Mouse (Mus musculus) neural tube, embryonic 11.5 days (tissue): ENCODE measurements around the gene AC131692.1. TPM values are rescaled to one million over a fixed set of nuclear protein-coding genes. Genes with fewer than 3 reads are reported as not detected.

Source experiments
- ATAC-seq: fragments of 200-750 bp; cut with Nextera tagmentation; 2 replicates; pipeline ENCODE4 v1.8.0; 2017; ENCODE audit warnings: moderate number of reproducible peaks, mild to moderate bottlenecking, moderate TSS enrichment, moderate library complexity; ENCODE audit not compliant: insufficient read depth, low FRiP score, low TSS enrichment
- DNase-seq: peaks from one replicate; pipeline ENCODE4 v3.0.0-alpha.2; 2015; ENCODE audit warnings: low spot score
- H3K27ac ChIP-seq: fragments of 300-500 bp; sonication (generic); 2 replicates; pipeline ENCODE4 v1.5.1; 2014; ENCODE audit warnings: low read depth, mild to moderate bottlenecking, low read length
- H3K27me3 ChIP-seq: fragments of 300-500 bp; sonication (generic); 2 replicates; pipeline ENCODE4 v1.6.1; 2014; ENCODE audit warnings: mild to moderate bottlenecking, low read length, mixed read lengths; ENCODE audit not compliant: control insufficient read depth, insufficient read depth
- H3K36me3 ChIP-seq: fragments of 300-500 bp; sonication (generic); 2 replicates; pipeline ENCODE4 v1.6.1; 2014; ENCODE audit warnings: mild to moderate bottlenecking, low read length, moderate library complexity, mixed read lengths; ENCODE audit not compliant: control insufficient read depth, insufficient read depth
- H3K4me1 ChIP-seq: fragments of 300-500 bp; sonication (generic); 2 replicates; pipeline ENCODE4 v1.6.1; 2014; ENCODE audit warnings: low read length, mixed read lengths; ENCODE audit not compliant: control insufficient read depth, insufficient read depth
- H3K4me2 ChIP-seq: fragments of 300-500 bp; sonication (generic); 2 replicates; pipeline ENCODE4 v1.6.1; 2014; ENCODE audit warnings: low read depth, mild to moderate bottlenecking, moderate library complexity
- H3K4me3 ChIP-seq: fragments of 300-500 bp; sonication (generic); 2 replicates; pipeline ENCODE4 v1.5.1; 2014; ENCODE audit warnings: low read depth, low read length
- H3K9ac ChIP-seq: fragments of 300-500 bp; sonication (generic); 2 replicates; pipeline ENCODE4 v1.6.1; 2014; ENCODE audit warnings: mild to moderate bottlenecking, low read length
- H3K9me3 ChIP-seq: fragments of 300-500 bp; sonication (generic); 2 replicates; pipeline ENCODE4 v1.6.1; 2016; ENCODE audit warnings: low read length; ENCODE audit not compliant: control insufficient read depth
- WGBS: fragments of 180-500 bp; shearing (Covaris S2); extraction: QIAGEN DNeasy Blood & Tissue Kit; methylation state at CpG from one replicate; pipeline ENCODE4 v1.1.7; 2014; 5-methylcytosine and 5-hydroxymethylcytosine counted together
- polyA plus RNA-seq: library from polyadenylated mRNA; unstranded; fragments of >200 nt; fragmentation: Nextera tagmentation; extraction: Ambion mirVana; gene quantifications from 2 replicates; pipeline ENCODE4 v1.2.1, GENCODE M21; 2014

Gene AC131692.1
- polyA plus RNA-seq, 1 experiment from 2014 or later, result not detected

- peak; percentile 77 for ATAC-seq
- H3K36me3 ChIP-seq, result peaks cover 4% of the 10 kb centered on the region
- peak within 1 kb of the TSS; percentile 58; the same call in 1 of the 2 replicates for H3K27ac ChIP-seq
- peak within 1 kb of the TSS; percentile 83 for H3K9ac ChIP-seq
- H3K27me3 ChIP-seq, result no peaks in the 10 kb centered on the region
- no peaks in the 10 kb centered on the region for H3K9me3 ChIP-seq
- peak; percentile 89 for DNase-seq
- H3K4me3 ChIP-seq, result peak within 1 kb of the TSS; percentile 75
- H3K4me2 ChIP-seq, result peak within 1 kb of the TSS; percentile 87
- under 1% methylated on average over 33 of the region's 33 CpGs for WGBS
- peaks cover 7% of the 10 kb centered on the region for H3K4me1 ChIP-seq
Measured at GRCm38 (mm10) chr19:6076564-6077393, 17.4 kb upstream of the AC131692.1 start, which contains the start of gene Vps51. Gene Vps51, minus strand, starts transcription at chr19:6077231.

- H3K4me2 ChIP-seq, result no peak within 1 kb of the TSS
- no peak within 1 kb of the TSS for H3K9ac ChIP-seq
- no peaks in the 10 kb centered on the region for H3K27me3 ChIP-seq
- H3K4me3 ChIP-seq, result no peak within 1 kb of the TSS
- WGBS, result 92% methylated on average over 12 of the region's 12 CpGs
- DNase-seq (no peak), ATAC-seq (no peak)
- H3K9me3 ChIP-seq, result no peaks in the 10 kb centered on the region
- no peak within 1 kb of the TSS for H3K27ac ChIP-seq
- peaks cover 13% of the 10 kb centered on the region for H3K4me1 ChIP-seq
- H3K36me3 ChIP-seq, result peaks cover 3% of the 10 kb centered on the region
Measured at GRCm38 (mm10) chr19:6079983-6080480, 14.2 kb upstream of the AC131692.1 start, which contains the start of gene Tmem262. Gene Tmem262, plus strand, starts transcription at chr19:6080033.

- no peak within 1 kb of the TSS for H3K27ac ChIP-seq
- 94% methylated on average over 9 of the region's 9 CpGs for WGBS
- no peak for ATAC-seq
- H3K9ac ChIP-seq, result no peak within 1 kb of the TSS
- H3K4me2 ChIP-seq, result no peak within 1 kb of the TSS
- no peaks in the 10 kb centered on the region for H3K27me3 ChIP-seq
- no peaks in the 10 kb centered on the region for H3K9me3 ChIP-seq
- H3K36me3 ChIP-seq, result peaks cover 3% of the 10 kb centered on the region
- H3K4me3 ChIP-seq, result no peak within 1 kb of the TSS
- H3K4me1 ChIP-seq, result peaks cover 6% of the 10 kb centered on the region
- DNase-seq, result no peak
Measured at GRCm38 (mm10) chr19:6082156-6082555, 12.1 kb upstream of the AC131692.1 start, which contains the start of gene Gm28374. Gene Gm28374, minus strand, starts transcription at chr19:6082256.

- H3K27me3 ChIP-seq, result no peaks in the 10 kb centered on the region
- ATAC-seq (peak; percentile 86), DNase-seq (peak; percentile 99)
- peak within 1 kb of the TSS; percentile 90 for H3K4me2 ChIP-seq
- WGBS, result under 1% methylated on average over 58 of the region's 58 CpGs
- no peaks in the 10 kb centered on the region for H3K9me3 ChIP-seq
- peak within 1 kb of the TSS; percentile 72 for H3K9ac ChIP-seq
- peak within 1 kb of the TSS; percentile 84 for H3K4me3 ChIP-seq
- H3K27ac ChIP-seq, result no peak within 1 kb of the TSS
- H3K4me1 ChIP-seq, result peaks cover 6% of the 10 kb centered on the region
- H3K36me3 ChIP-seq, result peaks cover 5% of the 10 kb centered on the region
Measured at GRCm38 (mm10) chr19:6084478-6085248, 9.6 kb upstream of the AC131692.1 start, which contains the start of the genes Zfpl1 and Cdca5. Gene Zfpl1, minus strand, starts transcription at chr19:6084956. Gene Cdca5, plus strand, starts transcription at chr19:6084983.

- DNase-seq, result peak; percentile 78
- H3K36me3 ChIP-seq, result peaks cover 9% of the 10 kb centered on the region
- H3K27ac ChIP-seq, result no peak overlapping the region
Measured at GRCm38 (mm10) chr19:6085417-6085879, 8.8 kb upstream of the AC131692.1 start.

GRCm38 (mm10) chr19:6088841-6089240, 5.4 kb upstream of the AC131692.1 start:
- WGBS, result 97% methylated on average over 13 of the region's 13 CpGs
- Histone ChIP-seq H3K27ac (no peak overlapping the region), H3K4me1 (peaks cover 5% of the 10 kb centered on the region), H3K9ac (no peak overlapping the region), H3K9me3 (no peaks in the 10 kb centered on the region), H3K36me3 (peaks cover 10% of the 10 kb centered on the region), H3K4me3 (no peak overlapping the region), H3K4me2 (no peak overlapping the region), H3K27me3 (no peaks in the 10 kb centered on the region)
- DNase-seq (no peak), ATAC-seq (no peak)

More at GRCm38 (mm10) chr19:6085417-6085879, 8.8 kb upstream of the AC131692.1 start:
- WGBS, result under 1% methylated on average over 17 of the region's 17 CpGs
- Histone ChIP-seq H3K9ac (peak overlapping the region; percentile 53), H3K9me3 (no peaks in the 10 kb centered on the region), H3K4me1 (peaks cover 6% of the 10 kb centered on the region), H3K27me3 (no peaks in the 10 kb centered on the region), H3K4me2 (peak overlapping the region; percentile 90), H3K4me3 (peak overlapping the region; percentile 84)
- ATAC-seq, result peak; percentile 78

GRCm38 (mm10) chr19:6097847-6098246, 3.6 kb downstream of the AC131692.1 start:
- H3K9me3 ChIP-seq, result no peaks in the 10 kb centered on the region
- H3K9ac ChIP-seq, result no peak overlapping the region
- 90% methylated on average over 3 of the region's 3 CpGs for WGBS
- ATAC-seq (no peak), DNase-seq (no peak)
- H3K36me3 ChIP-seq, result peaks cover 4% of the 10 kb centered on the region
- H3K4me3 ChIP-seq, result no peak overlapping the region
- H3K4me1 ChIP-seq, result no peaks in the 10 kb centered on the region
- H3K27ac ChIP-seq, result no peak overlapping the region
- no peaks in the 10 kb centered on the region for H3K27me3 ChIP-seq
- H3K4me2 ChIP-seq, result no peak overlapping the region

- H3K9me3 ChIP-seq, result no peaks in the 10 kb centered on the region
- H3K27me3 ChIP-seq, result no peaks in the 10 kb centered on the region
- no peak overlapping the region for H3K27ac ChIP-seq
- WGBS, result 62% methylated on average over 6 of the region's 6 CpGs
- no peak for DNase-seq
- no peaks in the 10 kb centered on the region for H3K36me3 ChIP-seq
- no peak overlapping the region for H3K4me3 ChIP-seq
- no peaks in the 10 kb centered on the region for H3K4me1 ChIP-seq
- no peak overlapping the region for H3K9ac ChIP-seq
- no peak overlapping the region for H3K4me2 ChIP-seq
- ATAC-seq, result no peak
Measured at GRCm38 (mm10) chr19:6101186-6101585, 7.0 kb downstream of the AC131692.1 start.
